Mouse (Mus musculus): ENCODE measurements at regions not wholly inside any gene's neighbourhood (a gene's known extent, or its start where the extent isn't known, plus 50 kb on each side); places are given as distances from the start of the nearest gene placed in this dataset.

- TF ChIP-seq GATA1 (IDR thresholded peaks at IDR 0.05; ENCODE audit: borderline replicate concordance, low read length) (no peak), FLI1 (IDR thresholded peaks at IDR 0.05; ENCODE audit: low read length) (no peak)
Measured at GRCm38 (mm10) chr12:35614885-35615284, 80.0 kb upstream of the Ahr start.

Measured in megakaryocyte, embryonic 14.5 days (primary cell).